Mouse (Mus musculus): ENCODE results near the gene Wwc2. TPM values are rescaled to one million over a fixed set of nuclear protein-coding genes. Genes with fewer than 3 reads are reported as not detected.

Gene Wwc2
- polyA plus RNA-seq, 1 experiment, result 0.04 TPM

DNA sequence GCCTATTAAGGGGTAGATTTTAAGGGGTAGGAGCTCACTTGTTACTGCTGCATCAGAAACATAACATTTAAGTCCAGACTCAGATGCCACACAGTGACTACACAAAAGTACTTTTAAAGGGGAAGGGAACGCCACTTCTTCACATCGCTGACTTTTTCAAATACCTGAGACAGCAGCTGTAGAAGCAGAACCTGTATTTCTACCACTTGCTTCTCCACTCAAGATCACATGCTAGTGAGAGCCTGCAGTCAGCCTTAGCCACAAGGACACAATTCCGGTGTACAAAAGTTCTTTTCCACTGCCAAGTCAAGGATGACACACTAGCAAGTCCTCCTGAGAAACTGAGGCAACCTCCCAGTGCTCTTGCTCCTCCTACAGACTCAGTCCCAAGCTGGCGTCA is 33.2 kb downstream of the Wwc2 start:
- TF ChIP-seq GATA1 (IDR thresholded peaks at IDR 0.05; ENCODE audit: low read length), result no peak
- H3K4me1 ChIP-seq (ENCODE audit: control insufficient read depth), result no peaks in the 10 kb centered on the region
- H3K27me3 ChIP-seq (ENCODE audit: control insufficient read depth), result no peaks in the 10 kb centered on the region
- H3K36me3 ChIP-seq (ENCODE audit: control insufficient read depth), result no peaks in the 10 kb centered on the region
- no peak overlapping the region for H3K4me3 ChIP-seq (replicated peaks)
- no peaks in the 10 kb centered on the region for H3K9me3 ChIP-seq (ENCODE audit: control insufficient read depth, low read length)

DNA sequence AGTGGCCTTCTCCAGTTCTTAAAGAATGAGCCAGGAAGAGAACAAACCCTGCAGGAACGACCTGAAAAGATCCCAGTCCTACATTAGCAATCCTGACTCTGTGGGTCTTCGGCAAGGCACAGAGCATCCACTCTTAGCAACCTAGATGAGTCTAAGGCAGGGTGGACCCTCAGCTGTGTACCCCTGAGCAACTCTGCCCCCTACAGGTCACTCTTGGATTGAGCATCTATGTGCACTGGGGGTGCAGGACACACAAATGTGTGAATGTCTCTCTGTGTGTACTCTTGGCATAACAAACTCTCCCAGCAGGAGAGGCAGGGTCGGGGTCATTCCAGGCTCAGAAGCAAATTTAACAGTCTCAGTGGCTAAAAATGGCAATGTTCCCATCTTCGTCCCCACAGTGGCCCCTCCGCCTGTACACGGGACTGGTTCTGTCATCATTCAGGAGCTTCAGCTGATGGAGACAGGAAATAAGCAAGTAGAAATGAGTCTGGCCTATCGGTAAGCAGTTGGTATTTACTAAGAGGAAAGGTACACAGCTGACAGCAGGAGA is 39.3 kb downstream of the Wwc2 start:
- H3K36me3 ChIP-seq (ENCODE audit: control insufficient read depth), result no peaks in the 10 kb centered on the region
- H3K4me3 ChIP-seq (replicated peaks), result no peak overlapping the region
- TF ChIP-seq GATA1 (IDR thresholded peaks at IDR 0.05; ENCODE audit: low read length), result no peak
- no peak for TF ChIP-seq TAL1 (IDR thresholded peaks at IDR 0.05; ENCODE audit: low read length)
- no peaks in the 10 kb centered on the region for H3K4me1 ChIP-seq (ENCODE audit: control insufficient read depth)
- H3K9me3 ChIP-seq (ENCODE audit: control insufficient read depth, low read length), result no peaks in the 10 kb centered on the region
- no peaks in the 10 kb centered on the region for H3K27me3 ChIP-seq (ENCODE audit: control insufficient read depth)

DNA sequence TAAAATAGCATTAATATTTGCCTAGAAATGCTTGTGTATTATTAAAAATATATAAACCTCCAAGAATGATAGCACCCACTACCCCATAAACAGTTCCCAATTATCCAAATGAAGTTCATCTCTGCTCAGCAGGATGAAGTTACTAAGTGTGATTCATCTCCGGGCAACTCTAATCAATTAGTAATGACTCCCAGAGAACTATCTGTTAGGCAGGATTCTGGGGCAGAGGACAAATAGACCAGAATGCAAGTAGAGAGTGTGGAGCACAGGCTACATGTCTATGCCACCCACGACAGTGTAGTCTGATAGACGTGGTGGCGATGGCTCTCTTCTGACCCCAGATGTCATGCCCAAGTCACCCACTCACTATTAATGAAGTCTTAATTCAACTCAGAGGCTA is 41.9 kb downstream of the Wwc2 start:
- Histone ChIP-seq H3K27me3 (ENCODE audit: control insufficient read depth) (no peaks in the 10 kb centered on the region), H3K9me3 (ENCODE audit: control insufficient read depth, low read length) (no peaks in the 10 kb centered on the region), H3K4me3 (replicated peaks) (no peak overlapping the region), H3K4me1 (ENCODE audit: control insufficient read depth) (no peaks in the 10 kb centered on the region), H3K36me3 (ENCODE audit: control insufficient read depth) (no peaks in the 10 kb centered on the region)
- no peak for TF ChIP-seq GATA1 (IDR thresholded peaks at IDR 0.05; ENCODE audit: low read length)
- no peak for TF ChIP-seq TAL1 (IDR thresholded peaks at IDR 0.05; ENCODE audit: low read length)

DNA sequence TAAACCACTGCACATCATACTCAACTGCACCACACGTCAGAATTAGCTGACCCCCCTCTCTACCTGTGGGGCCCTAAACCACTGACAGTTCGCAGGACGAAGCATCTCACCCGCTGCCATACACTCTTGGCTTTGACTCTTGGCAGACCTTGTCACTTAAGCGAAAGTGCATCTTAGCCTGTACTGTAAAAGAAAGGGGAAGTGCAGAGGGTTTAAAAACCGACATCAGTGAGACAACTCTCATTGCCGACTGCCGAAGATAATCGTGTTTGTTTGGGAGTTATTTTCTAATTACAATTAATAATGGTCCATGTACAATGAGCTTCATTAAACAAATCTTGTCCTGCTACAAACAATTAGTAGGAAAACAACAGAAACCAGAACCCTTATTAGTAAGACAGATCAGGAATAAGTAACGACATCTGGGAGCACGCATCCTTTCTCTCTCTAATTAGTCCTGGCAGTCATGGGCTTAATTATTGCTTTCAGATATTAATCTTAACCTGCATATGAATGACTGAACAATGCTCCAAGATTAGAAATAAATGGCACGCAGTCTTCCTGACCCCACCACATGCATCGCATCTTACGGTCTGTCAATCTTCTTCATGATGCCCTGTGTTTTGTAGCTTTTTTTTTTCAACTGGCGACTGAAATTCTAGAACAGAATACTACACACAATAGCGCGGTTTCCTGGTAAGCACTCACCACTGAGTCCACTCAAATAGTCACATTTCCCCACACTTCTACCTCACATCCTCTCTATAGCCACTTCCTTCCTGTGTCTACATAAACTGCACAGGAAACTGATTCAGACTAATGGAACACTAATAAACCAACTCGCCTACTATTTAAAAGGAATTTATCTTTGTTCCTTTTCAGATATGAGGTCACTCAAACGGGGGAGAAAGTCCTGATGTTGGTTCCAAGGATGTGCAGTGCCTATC is 42.8 kb downstream of the Wwc2 start:
- TF ChIP-seq GATA1 (IDR thresholded peaks at IDR 0.05; ENCODE audit: low read length) (no peak), TAL1 (IDR thresholded peaks at IDR 0.05; ENCODE audit: low read length) (no peak)
- H3K4me3 ChIP-seq (replicated peaks), result no peak overlapping the region

DNA sequence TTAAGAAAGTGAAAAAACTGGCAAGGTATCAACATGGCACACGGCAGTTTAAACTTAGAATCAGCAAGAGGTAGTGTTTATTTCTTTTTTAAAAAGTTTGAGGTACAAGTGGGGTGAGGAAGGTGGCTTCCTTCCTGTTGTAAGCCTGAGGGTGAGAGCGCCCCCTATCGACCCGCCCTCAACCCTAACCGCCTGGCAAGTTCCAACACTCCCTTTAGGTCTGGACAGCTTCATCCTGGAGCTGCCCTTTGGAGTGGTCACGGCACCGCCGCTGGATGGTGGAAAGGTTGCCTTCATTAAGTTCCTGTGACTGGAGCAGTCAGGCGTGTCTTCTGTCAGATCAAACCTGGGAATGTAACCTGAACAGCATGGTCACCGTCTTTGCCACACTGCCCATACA is 47.7 kb downstream of the Wwc2 start:
- H3K36me3 ChIP-seq (ENCODE audit: control insufficient read depth), result no peaks in the 10 kb centered on the region
- H3K4me1 ChIP-seq (ENCODE audit: control insufficient read depth), result no peaks in the 10 kb centered on the region
- H3K9me3 ChIP-seq (ENCODE audit: control insufficient read depth, low read length), result no peaks in the 10 kb centered on the region
- no peak overlapping the region for H3K4me3 ChIP-seq (replicated peaks)
- H3K27me3 ChIP-seq (ENCODE audit: control insufficient read depth), result no peaks in the 10 kb centered on the region
- no peak for TF ChIP-seq GATA1 (IDR thresholded peaks at IDR 0.05; ENCODE audit: low read length)
- no peak for TF ChIP-seq TAL1 (IDR thresholded peaks at IDR 0.05; ENCODE audit: low read length)

More for the DNA sequence above, 42.8 kb downstream of the Wwc2 start:
- Histone ChIP-seq H3K9me3 (ENCODE audit: control insufficient read depth, low read length) (no peaks in the 10 kb centered on the region), H3K4me1 (ENCODE audit: control insufficient read depth) (no peaks in the 10 kb centered on the region), H3K27me3 (ENCODE audit: control insufficient read depth) (no peaks in the 10 kb centered on the region), H3K36me3 (ENCODE audit: control insufficient read depth) (no peaks in the 10 kb centered on the region)

DNA sequence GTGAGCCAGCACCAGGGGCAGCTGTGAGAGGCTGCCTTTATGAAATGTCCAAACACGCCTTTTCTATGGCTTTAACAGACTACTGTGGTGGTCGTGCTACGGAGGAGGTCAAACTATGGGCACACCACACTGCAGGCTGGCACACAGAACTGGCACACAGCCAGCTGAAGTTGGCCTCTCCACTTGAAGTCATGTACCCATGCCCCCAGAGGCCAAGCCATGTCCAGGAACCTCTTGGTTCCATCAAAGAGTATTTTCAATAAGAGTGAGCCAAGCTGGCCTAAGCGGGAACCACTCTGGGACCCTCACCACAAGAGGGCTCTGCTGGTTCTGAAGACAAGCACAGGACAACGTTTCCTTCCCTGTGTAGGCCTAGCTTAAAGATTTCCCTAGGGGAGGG is 49.7 kb downstream of the Wwc2 start:
- Histone ChIP-seq H3K36me3 (ENCODE audit: control insufficient read depth) (no peaks in the 10 kb centered on the region), H3K27me3 (ENCODE audit: control insufficient read depth) (no peaks in the 10 kb centered on the region), H3K4me3 (replicated peaks) (no peak overlapping the region), H3K4me1 (ENCODE audit: control insufficient read depth) (no peaks in the 10 kb centered on the region), H3K9me3 (ENCODE audit: control insufficient read depth, low read length) (no peaks in the 10 kb centered on the region)
- TF ChIP-seq GATA1 (IDR thresholded peaks at IDR 0.05; ENCODE audit: low read length) (no peak), TAL1 (IDR thresholded peaks at IDR 0.05; ENCODE audit: low read length) (no peak)

GRCm38 (mm10) chr8:47939933-47940870 is 50.5 kb downstream of the Wwc2 start:
- Histone ChIP-seq H3K4me3 (replicated peaks) (no peak overlapping the region), H3K9me3 (ENCODE audit: control insufficient read depth, low read length) (no peaks in the 10 kb centered on the region), H3K4me1 (ENCODE audit: control insufficient read depth) (no peaks in the 10 kb centered on the region), H3K36me3 (ENCODE audit: control insufficient read depth) (no peaks in the 10 kb centered on the region), H3K27me3 (ENCODE audit: control insufficient read depth) (no peaks in the 10 kb centered on the region)
- TF ChIP-seq GATA1 (IDR thresholded peaks at IDR 0.05; ENCODE audit: low read length), result no peak
- no peak for TF ChIP-seq TAL1 (IDR thresholded peaks at IDR 0.05; ENCODE audit: low read length)

DNA sequence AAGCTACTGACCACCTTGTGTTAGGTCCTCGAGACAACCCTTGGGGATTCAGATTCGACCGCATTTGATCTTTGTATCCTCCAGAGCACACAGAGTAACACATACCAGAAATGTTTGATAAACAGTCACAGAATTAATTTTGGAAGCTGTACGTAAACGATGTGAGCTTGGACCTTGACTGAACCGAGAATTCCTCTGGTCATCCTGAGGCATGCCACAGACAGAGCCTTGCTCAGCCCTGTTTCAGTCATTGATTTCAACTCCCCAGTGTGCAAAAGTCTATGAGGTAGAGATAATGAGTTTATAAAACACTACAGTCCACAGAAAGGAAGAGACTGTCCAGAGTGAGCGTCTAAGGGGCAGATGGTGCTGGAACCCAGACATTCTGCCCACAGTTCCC is 51.5 kb downstream of the Wwc2 start:
- TF ChIP-seq GATA1 (IDR thresholded peaks at IDR 0.05; ENCODE audit: low read length) (no peak), TAL1 (IDR thresholded peaks at IDR 0.05; ENCODE audit: low read length) (no peak)
- Histone ChIP-seq H3K27me3 (ENCODE audit: control insufficient read depth) (no peaks in the 10 kb centered on the region), H3K36me3 (ENCODE audit: control insufficient read depth) (no peaks in the 10 kb centered on the region), H3K4me1 (ENCODE audit: control insufficient read depth) (no peaks in the 10 kb centered on the region), H3K9me3 (ENCODE audit: control insufficient read depth, low read length) (no peaks in the 10 kb centered on the region), H3K4me3 (replicated peaks) (no peak overlapping the region)

DNA sequence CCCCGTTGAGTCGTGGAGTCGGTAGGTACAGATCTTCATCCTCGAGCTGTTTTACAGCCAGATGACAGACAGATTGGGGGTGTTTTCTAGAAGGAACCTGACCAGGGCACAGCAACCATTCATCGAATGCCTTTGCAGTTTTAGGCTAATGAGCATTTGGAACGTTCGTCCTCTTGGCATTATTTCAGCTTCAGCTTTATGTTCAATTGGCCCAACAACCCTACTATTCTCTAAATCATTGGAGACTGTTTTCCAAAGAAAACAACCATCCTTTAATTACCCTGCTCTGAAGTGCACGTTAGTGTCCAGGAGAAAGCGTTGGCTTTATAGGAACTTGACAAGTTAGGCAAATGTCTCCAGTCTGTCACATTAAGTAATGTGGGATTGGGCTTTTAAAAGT is 54.3 kb downstream of the Wwc2 start:
- H3K27me3 ChIP-seq (ENCODE audit: control insufficient read depth), result no peaks in the 10 kb centered on the region
- no peak overlapping the region for H3K4me3 ChIP-seq (replicated peaks)
- no peaks in the 10 kb centered on the region for H3K36me3 ChIP-seq (ENCODE audit: control insufficient read depth)
- no peak for TF ChIP-seq TAL1 (IDR thresholded peaks at IDR 0.05; ENCODE audit: low read length)
- no peak for TF ChIP-seq GATA1 (IDR thresholded peaks at IDR 0.05; ENCODE audit: low read length)
- H3K9me3 ChIP-seq (ENCODE audit: control insufficient read depth, low read length), result no peaks in the 10 kb centered on the region
- no peaks in the 10 kb centered on the region for H3K4me1 ChIP-seq (ENCODE audit: control insufficient read depth)

Measured in erythroblast, embryonic 14.5 days (primary cell).